Comparison of ENCODE assay signal across 9 mouse cellular contexts in the genomic region with DNA sequence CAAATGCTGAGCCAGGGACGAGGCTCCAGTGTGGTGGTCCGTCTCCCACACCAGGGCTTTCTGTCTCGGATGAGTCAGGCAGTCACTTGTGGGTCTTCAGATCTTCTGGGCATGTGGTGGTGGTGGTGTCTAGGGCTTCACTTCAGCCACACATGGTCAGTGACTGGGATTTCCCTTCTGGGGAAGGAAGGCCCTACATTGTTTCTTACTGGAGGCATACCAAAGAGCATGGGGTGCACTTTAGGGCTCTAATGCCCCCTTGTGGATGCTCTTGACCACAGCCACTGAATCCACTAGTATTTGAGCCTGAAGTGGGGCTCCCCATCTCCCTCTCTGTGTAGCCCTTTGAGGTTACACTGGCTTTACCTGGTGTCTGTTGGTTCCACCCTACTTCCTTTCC. TPM values are rescaled to one million over a fixed set of nuclear protein-coding genes. Genes with fewer than 3 reads are reported as not detected.
DNase-seq lines count a peak whose midpoint lies in the region; ATAC-seq and TF ChIP-seq lines count a peak whose summit lies in the region.
"Had no signal": no experiment of that assay in that cellular context is flagged by ENCODE, and none has a peak within 500 bp of the region (broad histone marks: within the 10 kb centered on the region; RNA-seq: fewer than 3 reads in every experiment).

No protein-coding gene starts in this region.

- no peak for TF ChIP-seq POLR2A in cerebellum, adult 2 months (IDR thresholded peaks at IDR 0.05; ENCODE audit: borderline replicate concordance, insufficient read depth, low read length)

- no peaks in the 10 kb centered on the region for H3K36me3 ChIP-seq in liver, embryonic 11.5 days (ENCODE audit: control insufficient read depth, insufficient read depth, low read length)

- H3K9ac ChIP-seq in liver, embryonic 11.5 days (ENCODE audit: low read depth, low read length) = no peak overlapping the region

- peak; percentile 38 to 42 for DNase-seq in layer of hippocampus, postnatal 10 days (ENCODE audit: low spot score in 2 of 2)
- DNase-seq in layer of hippocampus, adult 9-10 months (ENCODE audit: low spot score) = no peak
- peak; percentile 54 for DNase-seq in Muller cell, postnatal 12 days (ENCODE audit: inconsistent ontology term)
- peak; percentile 65 to 67 for DNase-seq in cerebellum, adult 2 months
- DNase-seq in liver, embryonic 11.5 days (ENCODE audit: low spot score) = no peak
- DNase-seq in thymus, postnatal 14 days = peak; percentile 70
- DNase-seq in spleen, postnatal 4 days (ENCODE audit: low spot score in 2 of 2) = no peak

- no peaks in the 10 kb centered on the region for H3K9me3 ChIP-seq in liver, embryonic 11.5 days (ENCODE audit: control insufficient read depth, low read length)

- H3K27me3 ChIP-seq in cerebellum, adult 2 months (ENCODE audit: control insufficient read depth, insufficient read depth, low read length) = no peaks in the 10 kb centered on the region
- H3K27me3 ChIP-seq in liver, embryonic 11.5 days (replicated peaks; ENCODE audit: control insufficient read depth, insufficient read depth, low read length) = no peaks in the 10 kb centered on the region

- no peak overlapping the region for H3K4me2 ChIP-seq in liver, embryonic 11.5 days

- peak overlapping the region; percentile 31; the same call in 1 of the 2 replicates for H3K27ac ChIP-seq in cerebellum, adult 2 months (ENCODE audit: insufficient read depth, low read length)
- no peak overlapping the region for H3K27ac ChIP-seq in liver, embryonic 11.5 days (ENCODE audit: low read depth, low read length)

- 0 out of 2 replicates have a peak, but pooled peaks have one; percentile 40 for ATAC-seq in granulocyte monocyte progenitor cell, adult 5-6 weeks (replicated peaks; ENCODE audit: poor library complexity, severe bottlenecking)
- ATAC-seq in liver, embryonic 11.5 days (replicated peaks; ENCODE audit: low FRiP score) = peak; percentile 21; the same call in 1 of the 2 replicates

- no peak overlapping the region for H3K4me3 ChIP-seq in cerebellum, adult 2 months (replicated peaks; ENCODE audit: insufficient read depth, low read depth, low read length)
- no peak overlapping the region for H3K4me3 ChIP-seq in liver, embryonic 11.5 days (ENCODE audit: low read depth, low read length)

- WGBS in cerebellum, adult 2 months = 79% methylated on average over 3 of the region's 3 CpGs
- 87% methylated on average over 3 of the region's 3 CpGs for WGBS in liver, embryonic 11.5 days

- peak; percentile 69 for TF ChIP-seq CTCF in cerebellum, adult 2 months (IDR thresholded peaks at IDR 0.05; ENCODE audit: borderline replicate concordance, insufficient read depth, low read depth, low read length)

- H3K4me1 ChIP-seq in cerebellum, adult 2 months (ENCODE audit: control insufficient read depth, insufficient read depth, low read length) = peaks cover 41% of the 10 kb centered on the region
- H3K4me1 ChIP-seq in liver, embryonic 11.5 days (replicated peaks; ENCODE audit: control insufficient read depth, insufficient read depth, low read length) = no peaks in the 10 kb centered on the region

RNA-seq across cellular contexts. Expression of a gene that starts 47.9 kb away (rescaled TPM):
- total RNA-seq in layer of hippocampus, postnatal 10 days (2021) = not detected
- not detected in 2 replicates for polyA plus RNA-seq in cerebellum, adult 2 months (2012; rRNA removed)
- not detected in 2 replicates for total RNA-seq in granulocyte monocyte progenitor cell, adult 5-6 weeks (2014; fragmentation: Nextera tagmentation)
- total RNA-seq in granulocyte monocyte progenitor cell, adult 5-6 weeks (2017) = not detected in 2 replicates
- not detected in 2 replicates for polyA plus RNA-seq in liver, embryonic 11.5 days (2014; fragmentation: Nextera tagmentation; extraction: Ambion mirVana)
- total RNA-seq: left cerebral cortex, postnatal 36 days had no signal

RNA-seq across cellular contexts. Expression of a gene that starts 57.1 kb away (rescaled TPM):
- under 1 TPM in 1 of 2 experiments, not detected in 1; 0.42 TPM for total RNA-seq in layer of hippocampus, postnatal 10 days (2021)
- 1.1 and 1.3 TPM in 2 replicates for polyA plus RNA-seq in cerebellum, adult 2 months (2012; rRNA removed)
- not detected in 2 replicates for total RNA-seq in granulocyte monocyte progenitor cell, adult 5-6 weeks (2014; fragmentation: Nextera tagmentation)
- total RNA-seq in granulocyte monocyte progenitor cell, adult 5-6 weeks (2017) = not detected in 2 replicates
- 48.2 and 49.9 TPM in 2 replicates for polyA plus RNA-seq in liver, embryonic 11.5 days (2014; fragmentation: Nextera tagmentation; extraction: Ambion mirVana)
- total RNA-seq: left cerebral cortex, postnatal 36 days had no signal

Comparison
In these comparisons a context has a peak if more than half of its experiments do, and no peak if none do; other contexts are left out.
1. DNase-seq: peak in layer of hippocampus, postnatal 10 days (2 of 2), Muller cell, postnatal 12 days (single experiment), cerebellum, adult 2 months (2 of 2) and thymus, postnatal 14 days (single experiment); none in layer of hippocampus, adult 9-10 months (single experiment), liver, embryonic 11.5 days (single experiment) and spleen, postnatal 4 days (0 of 2).